Mouse (Mus musculus) heart, embryonic 13.5 days (tissue): ENCODE measurements around the gene Zfp697. TPM values are rescaled to one million over a fixed set of nuclear protein-coding genes. Genes with fewer than 3 reads are reported as not detected.
"Not testable (repeated sequence)": the region's sequence is repeated elsewhere in the genome, so short reads cannot be mapped to it uniquely, and the experiment has no call there.

ENCODE experiments used
- ATAC-seq: fragments of 200-750 bp; cut with Nextera tagmentation; 2 replicates; pipeline ENCODE4 v1.8.0; 2017; ENCODE audit warnings: moderate TSS enrichment; ENCODE audit not compliant: insufficient number of reproducible peaks, low FRiP score, low TSS enrichment; ENCODE audit errors: extremely low read depth
- H3K27ac ChIP-seq: fragments of 300-500 bp; sonication (generic); replicated peaks from 2 replicates; pipeline ENCODE4 v1.5.1; 2015; ENCODE audit warnings: moderate library complexity, mild to moderate bottlenecking, inconsistent platforms
- H3K27me3 ChIP-seq: fragments of 300-500 bp; sonication (generic); replicated peaks from 2 replicates; pipeline ENCODE4 v1.6.1; 2015; ENCODE audit warnings: mild to moderate bottlenecking, inconsistent platforms
- H3K36me3 ChIP-seq: fragments of 300-500 bp; sonication (generic); 2 replicates; pipeline ENCODE4 v1.6.1; 2015; ENCODE audit warnings: mild to moderate bottlenecking, inconsistent platforms
- H3K4me1 ChIP-seq: fragments of 300-500 bp; sonication (generic); 2 replicates; pipeline ENCODE4 v1.6.1; 2015; ENCODE audit warnings: inconsistent platforms
- H3K4me2 ChIP-seq: fragments of 300-500 bp; sonication (generic); 2 replicates; pipeline ENCODE4 v1.6.1; 2015; ENCODE audit warnings: inconsistent platforms, mild to moderate bottlenecking, moderate library complexity
- H3K4me3 ChIP-seq: fragments of 300-500 bp; sonication (generic); 2 replicates; pipeline ENCODE4 v1.5.1; 2015; ENCODE audit warnings: moderate library complexity, mild to moderate bottlenecking, inconsistent platforms
- H3K9ac ChIP-seq: fragments of 300-500 bp; sonication (generic); 2 replicates; pipeline ENCODE4 v1.6.1; 2015; ENCODE audit warnings: inconsistent platforms, mild to moderate bottlenecking, moderate library complexity
- H3K9me3 ChIP-seq: fragments of 300-500 bp; sonication (generic); 2 replicates; pipeline ENCODE4 v1.6.1; 2016; ENCODE audit warnings: inconsistent platforms
- WGBS: fragments of 180-500 bp; shearing (Covaris S2); methylation state at CpG from one replicate; pipeline ENCODE4 v1.1.7; 2015; ENCODE audit warnings: mixed read lengths; 5-methylcytosine and 5-hydroxymethylcytosine counted together
- polyA plus RNA-seq: library from polyadenylated mRNA; unstranded; fragments of >200 nt; fragmentation: Nextera tagmentation; extraction: Ambion mirVana; gene quantifications from 2 replicates; pipeline ENCODE4 v1.2.1, GENCODE M21; 2015

The Zfp697 gene
- polyA plus RNA-seq, 1 experiment from 2014 or later: 7.3 TPM

DNA sequence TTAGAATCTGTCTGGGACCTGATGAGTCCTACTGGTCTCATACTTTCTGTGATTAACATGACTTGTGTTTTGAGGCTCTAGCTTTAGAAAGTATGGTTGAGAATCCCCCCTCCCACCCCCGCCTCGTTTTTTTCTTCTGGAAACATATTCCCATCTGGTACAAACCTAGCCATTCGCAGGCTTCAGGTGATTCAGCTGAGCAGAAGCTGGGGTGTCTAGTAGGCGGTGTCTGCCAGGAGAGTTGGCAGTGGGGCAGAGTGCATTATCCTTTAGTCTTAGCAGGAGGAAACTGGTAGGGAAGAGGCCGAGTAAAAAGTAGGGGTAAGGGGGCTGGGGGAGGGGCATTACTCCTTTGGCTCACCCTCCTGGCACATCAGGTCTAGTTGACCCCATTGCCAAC lies 44.5 kb downstream of the Zfp697 start:
- peak overlapping the region; percentile 80 for H3K9ac ChIP-seq
- H3K27me3 ChIP-seq: peaks cover 20% of the 10 kb centered on the region
- H3K4me3 ChIP-seq: peak overlapping the region; percentile 71
- no peaks in the 10 kb centered on the region for H3K9me3 ChIP-seq
- H3K4me1 ChIP-seq: peaks cover 21% of the 10 kb centered on the region
- no peak overlapping the region for H3K27ac ChIP-seq
- H3K4me2 ChIP-seq: peak overlapping the region; percentile 99
- ATAC-seq: no peak
- 38% methylated on average over 5 of the region's 5 CpGs for WGBS
- H3K36me3 ChIP-seq: peaks cover 13% of the 10 kb centered on the region

DNA sequence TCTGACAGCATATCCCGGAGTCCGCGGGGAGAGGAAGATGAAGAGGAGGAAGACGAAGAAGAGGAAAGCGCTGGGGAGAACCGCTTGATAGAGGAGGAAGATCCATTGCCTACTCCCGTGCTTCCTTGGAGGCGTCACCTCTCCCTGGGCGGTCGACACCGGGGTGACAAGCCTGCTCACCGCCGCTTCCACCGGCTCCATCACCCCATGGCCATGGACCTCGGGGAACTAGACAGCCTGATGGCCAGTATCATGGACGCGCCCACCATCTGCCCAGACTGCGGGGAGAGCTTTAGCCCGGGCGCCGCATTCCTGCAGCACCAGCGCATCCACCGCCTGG lies 45.0 kb downstream of the Zfp697 start:
- Histone ChIP-seq H3K36me3 (peaks cover 13% of the 10 kb centered on the region), H3K9me3 (no peaks in the 10 kb centered on the region), H3K27me3 (peaks cover 20% of the 10 kb centered on the region), H3K4me3 (peak overlapping the region; percentile 71), H3K9ac (peak overlapping the region; percentile 80), H3K4me1 (peaks cover 21% of the 10 kb centered on the region), H3K4me2 (peak overlapping the region; percentile 99), H3K27ac (no peak overlapping the region)
- 1% methylated on average over 23 of the region's 23 CpGs for WGBS
- no peak for ATAC-seq

DNA sequence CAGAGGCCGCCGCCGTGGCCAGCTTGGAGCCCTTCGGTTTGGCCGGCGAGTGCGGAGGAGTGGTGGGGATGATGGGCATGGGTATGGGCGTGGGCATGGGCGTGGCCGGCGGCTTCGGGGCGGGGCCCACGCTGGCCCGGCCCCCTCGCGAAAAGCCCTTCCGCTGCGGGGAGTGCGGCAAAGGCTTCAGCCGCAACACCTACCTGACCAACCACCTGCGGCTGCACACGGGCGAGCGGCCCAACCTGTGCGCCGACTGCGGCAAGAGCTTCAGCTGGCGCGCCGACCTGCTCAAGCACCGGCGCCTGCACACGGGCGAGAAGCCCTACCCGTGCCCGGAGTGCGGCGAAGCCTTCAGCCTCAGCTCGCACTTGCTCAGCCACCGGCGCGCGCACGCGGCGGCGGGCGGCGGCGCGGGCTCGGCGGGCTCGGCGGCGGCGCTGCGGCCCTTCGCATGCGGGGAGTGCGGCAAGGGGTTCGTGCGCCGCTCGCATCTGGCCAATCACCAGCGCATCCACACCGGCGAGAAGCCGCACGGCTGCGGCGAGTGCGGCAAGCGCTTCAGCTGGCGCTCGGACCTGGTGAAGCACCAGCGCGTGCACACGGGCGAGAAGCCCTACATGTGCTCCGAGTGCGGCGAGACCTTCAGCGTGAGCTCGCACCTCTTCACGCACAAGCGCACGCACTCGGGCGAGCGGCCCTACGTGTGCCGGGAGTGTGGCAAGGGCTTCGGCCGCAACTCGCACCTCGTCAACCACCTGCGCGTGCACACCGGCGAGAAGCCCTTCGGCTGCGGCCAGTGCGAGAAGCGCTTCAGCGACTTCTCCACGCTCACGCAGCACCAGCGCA lies 45.6 kb downstream of the Zfp697 start:
- Histone ChIP-seq H3K4me1 (peaks cover 21% of the 10 kb centered on the region), H3K4me2 (peak overlapping the region; percentile 99), H3K4me3 (peak overlapping the region; percentile 71), H3K27me3 (peaks cover 20% of the 10 kb centered on the region), H3K36me3 (peaks cover 13% of the 10 kb centered on the region), H3K9me3 (no peaks in the 10 kb centered on the region), H3K27ac (no peak overlapping the region), H3K9ac (peak overlapping the region; percentile 80)
- ATAC-seq: peak; percentile 77
- WGBS: under 1% methylated on average over 110 of the region's 110 CpGs

DNA sequence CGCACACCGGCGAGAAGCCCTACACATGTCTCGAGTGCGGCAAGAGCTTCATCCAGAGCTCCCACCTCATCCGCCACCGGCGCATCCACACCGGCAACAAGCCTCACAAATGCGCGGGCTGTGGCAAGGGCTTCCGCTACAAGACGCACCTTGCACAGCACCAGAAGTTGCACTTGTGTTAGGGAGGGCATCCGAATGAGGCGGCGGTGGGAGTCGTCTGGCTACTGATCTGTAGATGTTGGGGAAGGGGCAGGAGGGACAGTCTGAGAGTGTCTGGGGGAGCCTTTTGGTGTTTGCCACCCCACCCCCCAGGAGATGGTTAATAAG lies 46.2 kb downstream of the Zfp697 start:
- H3K4me1 ChIP-seq: peaks cover 21% of the 10 kb centered on the region
- no peak overlapping the region for H3K27ac ChIP-seq
- H3K9ac ChIP-seq: peak overlapping the region; percentile 80
- peak overlapping the region; percentile 71 for H3K4me3 ChIP-seq
- peaks cover 13% of the 10 kb centered on the region for H3K36me3 ChIP-seq
- ATAC-seq: no peak
- peak overlapping the region; percentile 99 for H3K4me2 ChIP-seq
- peaks cover 20% of the 10 kb centered on the region for H3K27me3 ChIP-seq
- H3K9me3 ChIP-seq: no peaks in the 10 kb centered on the region
- 14% methylated on average over 17 of the region's 17 CpGs for WGBS

DNA sequence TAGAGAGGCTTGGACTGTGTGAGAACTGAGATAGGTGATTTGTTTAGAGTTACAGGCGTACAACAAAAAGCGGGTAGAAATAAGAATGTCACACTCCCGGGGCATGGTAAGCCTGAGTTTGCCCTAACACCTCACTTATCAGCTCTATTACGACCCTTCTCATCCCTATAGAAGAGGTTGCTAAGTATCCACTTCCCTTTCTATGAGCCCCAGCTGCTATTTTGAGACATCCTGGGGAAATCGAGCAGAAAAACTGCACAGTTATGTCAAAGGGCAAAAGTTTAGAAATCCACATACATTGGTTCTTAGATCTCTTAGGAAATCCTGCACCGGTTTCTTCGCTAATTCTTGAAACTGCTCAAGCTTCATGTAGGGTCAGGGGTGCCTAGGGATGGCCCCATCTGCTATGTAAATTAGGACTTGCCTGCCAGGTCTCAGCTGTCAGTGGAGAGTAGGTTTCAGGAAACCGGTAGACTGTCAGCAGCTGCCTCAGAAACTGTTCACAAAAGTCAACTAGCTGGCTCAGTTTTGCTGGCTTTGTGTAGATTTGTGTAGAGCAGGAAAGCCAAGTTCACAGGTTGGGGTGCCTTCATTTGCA lies 46.8 kb downstream of the Zfp697 start:
- Histone ChIP-seq H3K9ac (0 out of 2 replicates have a peak overlapping the region, but pooled peaks have one; percentile 26), H3K4me1 (peaks cover 21% of the 10 kb centered on the region), H3K36me3 (peaks cover 13% of the 10 kb centered on the region), H3K9me3 (no peaks in the 10 kb centered on the region), H3K27ac (no peak overlapping the region), H3K27me3 (peaks cover 20% of the 10 kb centered on the region), H3K4me3 (peak overlapping the region; percentile 71), H3K4me2 (peak overlapping the region; percentile 99)
- ATAC-seq: no peak
- 31% methylated on average over 8 of the region's 8 CpGs for WGBS

DNA sequence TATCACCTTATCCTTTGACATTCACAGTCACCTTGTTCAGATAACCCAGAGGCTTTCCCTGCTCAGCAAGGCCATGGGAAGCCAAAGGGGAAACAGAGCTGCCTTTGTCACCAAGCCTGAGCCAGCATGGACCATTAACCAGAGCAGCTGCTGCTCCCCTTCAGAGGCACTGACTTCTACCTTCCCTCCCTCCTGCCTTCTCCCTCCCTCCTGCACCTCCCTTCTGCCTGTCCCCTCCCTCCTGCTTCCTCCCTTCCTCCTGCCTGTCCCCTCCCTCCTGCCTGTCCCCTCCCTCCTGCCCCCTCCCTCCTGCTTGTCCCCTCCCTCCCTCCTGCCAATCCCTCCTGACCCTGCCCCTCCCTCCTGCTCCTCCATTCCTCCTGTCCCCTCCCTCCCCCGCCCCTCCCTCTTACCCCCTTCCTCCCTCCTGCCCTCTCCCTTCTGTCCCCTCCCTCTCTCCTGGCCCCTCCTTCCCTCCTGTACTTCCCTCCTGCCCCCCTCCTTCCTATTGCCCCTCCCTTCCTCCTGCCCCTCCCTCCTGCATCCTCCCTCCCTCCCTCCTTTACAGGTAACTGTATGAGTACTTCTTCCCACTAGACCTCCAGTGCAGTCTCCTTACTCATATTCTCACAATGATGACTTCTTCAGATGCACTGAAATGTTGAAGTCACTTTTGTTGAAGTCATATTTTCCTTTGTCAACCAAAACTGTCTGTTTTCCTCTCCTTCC lies 52.0 kb downstream of the Zfp697 start:
- 20% methylated on average over 1 of the region's 1 CpGs for WGBS
- peaks cover 6% of the 10 kb centered on the region; the same call in 1 of the 2 replicates for H3K36me3 ChIP-seq
- no peak for ATAC-seq

DNA sequence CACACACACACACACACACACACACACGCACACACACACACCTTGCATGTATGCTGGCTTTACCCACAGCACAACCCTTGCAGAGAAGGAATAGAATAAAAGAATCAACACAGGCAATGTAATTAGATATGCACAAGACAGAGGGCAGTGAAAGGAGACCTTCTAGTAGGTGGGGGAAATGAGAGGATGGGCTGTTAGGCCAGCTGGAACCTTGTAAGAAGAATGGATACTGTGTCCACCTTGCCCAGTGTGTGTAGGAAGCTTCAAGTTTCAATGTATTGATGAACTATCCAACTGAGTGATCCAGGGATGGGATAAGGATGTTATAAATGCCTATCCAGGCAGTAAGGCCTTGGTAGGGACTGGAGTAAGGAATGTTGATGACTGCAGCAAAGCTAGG lies 52.8 kb downstream of the Zfp697 start:
- H3K9me3 ChIP-seq: no peaks in the 10 kb centered on the region
- H3K4me2 ChIP-seq: no peak overlapping the region

More for the DNA sequence above, 52.0 kb downstream of the Zfp697 start:
- Histone ChIP-seq H3K4me2 (no peak overlapping the region), H3K9ac (no peak overlapping the region), H3K4me1 (peaks cover under 1% of the 10 kb centered on the region), H3K9me3 (no peaks in the 10 kb centered on the region), H3K27ac (no peak overlapping the region), H3K4me3 (no peak overlapping the region), H3K27me3 (no peaks in the 10 kb centered on the region; the same call in 1 of the 2 replicates)

DNA sequence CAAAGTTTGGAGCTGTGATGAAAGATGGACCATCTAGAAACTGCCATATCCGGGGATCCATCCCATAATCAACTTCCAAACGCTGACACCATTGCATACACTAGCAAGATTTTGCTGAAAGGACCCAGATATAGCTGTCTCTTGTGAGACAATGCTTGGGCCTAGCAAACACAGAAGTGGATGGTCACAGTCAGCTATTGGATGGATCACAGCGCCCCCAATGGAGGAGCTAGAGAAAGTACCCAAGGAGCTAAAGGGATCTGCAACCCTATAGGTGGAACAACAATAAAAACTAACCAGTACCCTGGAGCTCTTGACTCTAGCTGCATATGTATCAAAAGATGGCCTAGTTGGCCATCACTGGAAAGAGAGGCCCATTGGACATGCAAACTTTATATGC lies 60.0 kb downstream of the Zfp697 start:
- 27% methylated on average over 3 of the region's 3 CpGs for WGBS
- H3K27ac ChIP-seq, H3K4me2 ChIP-seq, ATAC-seq, H3K27me3 ChIP-seq, H3K4me3 ChIP-seq, H3K36me3 ChIP-seq, H3K9ac ChIP-seq, H3K9me3 ChIP-seq, H3K4me1 ChIP-seq: not testable (repeated sequence)

More for the DNA sequence above, 52.8 kb downstream of the Zfp697 start:
- H3K4me3 ChIP-seq: no peak overlapping the region
- no peaks in the 10 kb centered on the region for H3K4me1 ChIP-seq
- 55% methylated on average over 1 of the region's 1 CpGs for WGBS
- H3K27ac ChIP-seq: no peak overlapping the region
- no peak for ATAC-seq
- H3K27me3 ChIP-seq: no peaks in the 10 kb centered on the region
- H3K36me3 ChIP-seq: peaks cover 3% of the 10 kb centered on the region; the same call in 1 of the 2 replicates
- H3K9ac ChIP-seq: no peak overlapping the region

DNA sequence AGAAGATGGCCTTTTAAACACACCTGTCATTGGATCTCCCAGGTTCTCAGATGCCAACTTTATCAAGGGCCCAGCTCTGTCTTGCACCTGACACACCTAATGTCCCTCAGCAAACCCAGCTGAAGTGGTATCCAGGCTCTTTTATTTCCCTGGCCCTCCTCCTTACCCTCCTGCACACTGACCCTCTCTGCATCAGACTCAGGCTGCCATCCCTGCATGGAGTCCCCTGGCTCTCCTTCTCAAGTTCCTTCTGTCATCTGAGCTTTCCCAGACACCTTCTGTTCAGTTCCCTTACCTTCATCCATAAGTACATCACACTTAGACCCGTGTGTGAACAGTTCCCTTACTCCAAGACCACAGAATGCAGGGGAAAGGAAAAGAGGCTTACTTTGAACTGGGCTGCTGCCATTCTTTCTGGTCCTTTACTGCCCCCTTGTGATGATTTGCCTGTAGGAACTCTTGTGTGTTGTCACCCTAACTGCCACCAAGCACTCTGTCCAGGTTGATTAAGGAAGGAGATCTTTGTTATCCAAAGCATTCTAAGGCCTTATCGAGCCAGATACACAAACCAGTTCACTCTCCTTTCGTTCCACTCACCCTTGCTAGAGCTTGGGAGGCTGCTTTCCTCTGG lies 61.0 kb downstream of the Zfp697 start:
- H3K9ac ChIP-seq, H3K4me2 ChIP-seq, H3K4me3 ChIP-seq, H3K36me3 ChIP-seq, H3K27ac ChIP-seq, ATAC-seq, H3K27me3 ChIP-seq, H3K4me1 ChIP-seq, H3K9me3 ChIP-seq: not testable (repeated sequence)
- WGBS: 8% methylated on average over 3 of the region's 3 CpGs

DNA sequence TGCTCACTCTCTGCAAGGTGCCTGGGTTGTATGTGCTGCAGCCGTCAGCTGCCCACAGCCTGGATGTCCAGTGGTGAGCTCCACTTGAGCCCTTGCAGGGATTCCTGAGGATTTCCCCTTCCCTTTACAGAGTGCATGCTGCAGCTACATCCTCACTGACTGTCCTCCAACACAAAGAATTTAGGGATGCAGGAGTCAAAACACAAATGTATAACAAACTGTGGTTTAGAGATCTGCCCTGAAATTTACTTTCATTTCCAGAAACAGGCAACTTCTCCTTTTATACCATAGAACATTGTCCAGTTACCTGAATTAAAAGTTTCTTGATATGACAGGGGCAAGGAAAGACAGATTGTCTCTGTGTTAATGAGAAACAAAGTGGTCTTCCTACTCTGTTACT lies 61.7 kb downstream of the Zfp697 start:
- not testable (repeated sequence) for ATAC-seq, H3K4me2 ChIP-seq, H3K4me1 ChIP-seq

DNA sequence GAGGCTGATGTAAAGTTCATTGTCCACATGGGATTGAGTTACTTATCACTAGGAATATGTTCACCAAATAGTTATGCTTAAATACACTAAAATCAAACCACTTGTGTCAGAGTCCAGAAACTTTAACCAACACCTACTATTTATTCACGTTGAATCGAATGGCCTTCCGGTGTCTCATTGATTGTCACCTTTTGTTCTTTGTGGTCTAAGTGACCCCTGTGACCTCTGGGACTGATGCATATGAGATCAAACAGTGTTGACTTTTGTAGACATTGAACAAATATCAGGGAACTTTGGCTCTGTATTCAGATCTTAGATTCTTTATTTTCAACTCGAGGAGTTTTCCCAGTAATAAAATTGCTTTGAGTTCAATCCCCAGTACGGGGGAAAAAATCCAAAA lies 71.5 kb downstream of the Zfp697 start:
- not testable (repeated sequence) for H3K4me2 ChIP-seq, H3K27ac ChIP-seq, H3K27me3 ChIP-seq, H3K9ac ChIP-seq, H3K4me3 ChIP-seq, H3K9me3 ChIP-seq, H3K36me3 ChIP-seq, H3K4me1 ChIP-seq, ATAC-seq
- WGBS: 77% methylated on average over 5 of the region's 5 CpGs

More for the DNA sequence above, 61.7 kb downstream of the Zfp697 start:
- not testable (repeated sequence) for H3K36me3 ChIP-seq, H3K27me3 ChIP-seq, H3K4me3 ChIP-seq, H3K9me3 ChIP-seq, H3K9ac ChIP-seq, H3K27ac ChIP-seq
- WGBS: 57% methylated on average over 1 of the region's 1 CpGs
